Mouse (Mus musculus) lung, adult 2 months (tissue): ENCODE results near the gene Dnaic2. TPM values are rescaled to one million over a fixed set of nuclear protein-coding genes. Genes with fewer than 3 reads are reported as not detected.

Source experiments
- DNase-seq: peaks from one replicate; pipeline ENCODE4 v3.0.0; 2022
- H3K4me1 ChIP-seq: fragments of 200-500 bp; 2 replicates; pipeline ENCODE4 v1.6.1; 2011; ENCODE audit warnings: low read length; ENCODE audit not compliant: control insufficient read depth, insufficient read depth
- H3K4me3 ChIP-seq: fragments of 200-500 bp; replicated peaks from 2 replicates; pipeline ENCODE3; 2011; ENCODE audit warnings: low read depth, mild to moderate bottlenecking, control low read depth, low read length; ENCODE audit errors: extremely low read depth
- CTCF ChIP-seq: fragments of 200-500 bp; IDR thresholded peaks from 2 replicates; pipeline ENCODE4 v1.5.1; 2011; ENCODE audit warnings: mild to moderate bottlenecking, low read length, control low read depth; ENCODE audit not compliant: insufficient read depth
- POLR2A ChIP-seq: fragments of 200-500 bp; IDR thresholded peaks from 2 replicates; pipeline ENCODE4 v1.6.1; 2011; ENCODE audit warnings: low read depth, mild to moderate bottlenecking, control low read depth, low read length, borderline replicate concordance; ENCODE audit errors: extremely low read depth
- WGBS: fragments of 180-500 bp; shearing (Covaris S2); methylation state at CpG from one replicate; pipeline ENCODE4 v1.1.7; 2018; 5-methylcytosine and 5-hydroxymethylcytosine counted together
- polyA plus RNA-seq: library from polyadenylated mRNA; depleted of rRNA; stranded (reverse); fragments of >200 nt; gene quantifications from 2 replicates; pipeline ENCODE4 v1.2.3, GENCODE M21; 2012

Dnaic2 gene
- polyA plus RNA-seq, 1 experiment, result 13.3 TPM

DNA sequence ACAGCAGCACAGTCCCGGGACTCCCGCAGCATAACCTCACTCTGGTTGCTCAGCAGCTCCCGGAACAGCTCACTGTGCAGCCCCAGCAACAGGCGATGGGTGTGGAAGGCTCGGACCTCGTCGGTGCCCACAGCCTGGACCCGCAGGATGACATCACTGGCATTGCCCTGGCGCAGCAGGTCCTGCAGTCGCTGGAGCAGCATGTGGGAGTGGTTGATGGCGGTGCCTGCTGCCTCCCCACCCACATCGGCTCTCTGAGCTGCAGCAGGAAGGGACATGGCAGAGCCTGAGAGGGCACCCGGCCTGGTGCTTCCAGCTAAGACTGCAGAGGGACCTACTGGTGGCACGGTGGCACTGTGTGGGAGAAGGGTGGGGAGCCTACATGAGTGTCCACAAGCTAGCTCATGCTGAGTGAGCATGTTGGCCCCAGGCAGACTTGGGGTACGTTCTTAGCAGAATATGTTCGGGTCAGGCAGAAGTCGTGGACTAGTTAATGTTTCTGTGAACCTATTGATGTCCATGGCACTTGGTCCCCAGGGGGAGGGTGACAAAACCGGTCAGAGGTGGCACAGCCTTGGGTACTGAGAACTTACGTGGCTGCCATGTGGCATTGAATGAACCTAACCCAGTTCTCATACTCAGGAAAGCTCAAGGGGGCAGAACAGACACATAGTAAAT is 66.8 kb downstream of the Dnaic2 start:
- DNase-seq, result no peak
- WGBS, result 56% methylated on average over 19 of the region's 19 CpGs
- 0 out of 2 replicates have a peak, but pooled peaks cover 3% of the 10 kb centered on the region for H3K4me1 ChIP-seq
- TF ChIP-seq POLR2A, result no peak
- TF ChIP-seq CTCF, result no peak
- H3K4me3 ChIP-seq, result no peak overlapping the region

DNA sequence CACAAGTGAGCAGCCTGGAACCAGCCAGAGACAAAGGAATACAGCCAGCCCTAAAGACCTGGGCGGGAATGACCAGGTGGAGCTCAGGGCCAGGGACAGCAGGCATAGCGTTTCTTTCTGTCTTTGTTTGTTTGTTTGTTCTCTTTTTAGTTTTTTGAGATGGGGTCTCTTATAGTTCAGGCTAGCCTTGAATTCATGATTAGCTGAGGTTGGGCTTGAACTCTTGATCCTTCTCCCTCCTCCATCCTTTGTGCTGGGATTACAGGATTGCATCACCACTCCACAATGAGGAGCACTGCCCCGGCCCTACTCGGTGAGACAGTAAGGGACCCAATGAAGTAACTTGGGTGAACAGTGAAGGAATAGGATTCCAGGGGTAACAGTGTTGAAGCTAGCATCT is 67.5 kb downstream of the Dnaic2 start:
- no peaks in the 10 kb centered on the region for H3K4me1 ChIP-seq
- TF ChIP-seq CTCF, result no peak
- DNase-seq, result no peak
- 58% methylated on average over 4 of the region's 4 CpGs for WGBS
- no peak overlapping the region for H3K4me3 ChIP-seq

DNA sequence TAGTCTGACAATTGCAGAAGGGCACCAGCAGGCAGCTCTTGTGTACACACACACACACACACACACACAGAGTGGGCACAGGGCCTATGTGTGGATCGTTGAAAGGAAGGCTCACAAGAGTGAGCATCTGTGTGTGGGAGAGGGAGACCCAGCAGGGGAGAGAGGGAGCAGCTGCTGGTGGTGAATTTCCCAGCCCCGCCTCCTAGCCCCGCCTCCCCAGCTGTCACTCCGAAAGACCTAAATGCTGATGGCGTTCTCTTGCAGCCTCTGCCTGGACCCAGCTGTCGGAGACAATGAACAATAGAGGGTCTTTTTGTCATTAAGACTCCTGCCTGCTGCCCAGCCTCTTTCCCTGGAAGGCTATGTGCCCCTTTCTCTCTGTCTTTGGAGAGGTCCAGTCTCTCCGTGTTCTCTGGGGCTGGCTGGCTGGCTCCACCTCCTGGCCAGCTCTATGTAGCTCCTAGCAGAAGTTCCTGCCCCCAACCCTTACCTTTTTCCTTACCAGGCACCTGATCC is 68.1 kb downstream of the Dnaic2 start:
- Histone ChIP-seq H3K4me3 (no peak overlapping the region), H3K4me1 (no peaks in the 10 kb centered on the region)
- TF ChIP-seq CTCF (no peak), POLR2A (no peak)
- peak; percentile 26 for DNase-seq
- 5% methylated on average over 7 of the region's 7 CpGs for WGBS

DNA sequence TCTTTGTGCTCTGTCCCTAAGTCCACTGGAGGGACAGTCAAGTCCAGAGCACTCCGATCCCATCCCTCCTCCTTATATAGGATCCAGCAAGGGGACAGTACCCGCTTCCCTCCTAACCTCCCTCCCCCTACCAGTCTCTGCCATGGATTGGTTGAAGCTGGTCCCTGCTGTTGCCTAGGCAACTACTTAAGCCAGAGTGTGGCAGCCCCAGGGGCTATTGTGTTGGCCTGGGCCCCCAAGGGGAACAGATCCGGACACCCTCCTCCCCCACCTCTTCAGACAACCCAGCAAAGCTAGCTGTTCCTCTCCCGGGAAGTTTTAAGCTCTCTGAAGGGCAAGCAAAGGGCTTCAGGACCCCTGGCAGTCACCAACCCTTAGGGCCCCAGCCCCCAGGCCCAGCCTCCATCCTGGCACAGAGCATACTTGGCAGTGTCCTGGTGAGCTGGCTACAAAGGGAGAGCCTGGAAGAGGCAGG is 68.7 kb downstream of the Dnaic2 start, which contains the start of gene Btbd17:
Btbd17 (minus strand) TSS at position 98 of the 475 bp plus-strand sequence.
- WGBS, result 15% methylated on average over 4 of the region's 4 CpGs
- DNase-seq, result no peak
- TF ChIP-seq CTCF (no peak), POLR2A (no peak)
- Histone ChIP-seq H3K4me3 (no peak within 1 kb of the TSS), H3K4me1 (no peaks in the 10 kb centered on the region)

DNA sequence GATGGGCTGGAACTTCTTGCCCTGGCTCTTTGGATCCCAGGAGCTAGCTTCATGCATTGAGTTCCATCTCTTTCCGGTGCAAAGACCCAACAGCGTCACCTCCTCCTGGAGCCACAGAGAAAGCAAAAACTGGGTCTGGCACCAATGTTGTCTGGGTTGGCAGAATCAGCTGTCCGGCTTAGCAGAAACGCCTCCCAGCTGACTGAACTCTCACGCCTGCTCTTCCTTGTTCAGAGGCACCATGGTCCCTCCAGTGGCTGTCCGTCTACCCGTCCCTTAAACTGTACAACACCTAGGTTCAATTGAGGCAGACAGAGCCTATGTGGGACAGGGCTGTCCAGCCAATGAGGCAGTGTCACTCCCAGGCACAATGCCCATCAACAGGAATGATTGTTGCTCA is 70.0 kb downstream of the Dnaic2 start:
- 83% methylated on average over 7 of the region's 7 CpGs for WGBS
- no peak for DNase-seq
- H3K4me1 ChIP-seq, result no peaks in the 10 kb centered on the region
- H3K4me3 ChIP-seq, result no peak overlapping the region
- TF ChIP-seq POLR2A, result no peak
- no peak for TF ChIP-seq CTCF

DNA sequence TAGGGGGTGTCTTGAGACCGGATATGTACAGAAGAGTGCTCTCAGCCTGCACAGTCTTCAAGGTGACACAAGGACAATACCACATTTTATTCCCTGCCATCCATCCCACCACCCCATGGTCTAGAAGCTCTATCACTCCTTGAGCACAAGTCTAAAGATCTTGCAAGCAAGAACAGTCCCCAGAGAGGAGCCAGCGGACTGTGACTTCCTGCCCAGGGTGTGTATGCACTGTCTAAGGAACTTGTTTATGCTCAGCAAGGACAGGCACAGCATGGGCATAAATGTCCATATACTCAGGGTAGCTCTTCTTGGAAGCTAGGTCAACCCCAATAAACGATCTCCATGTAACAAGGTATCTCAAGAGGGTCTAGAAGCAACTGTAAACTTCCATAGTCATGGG is 70.8 kb downstream of the Dnaic2 start:
- Histone ChIP-seq H3K4me3 (no peak overlapping the region), H3K4me1 (no peaks in the 10 kb centered on the region)
- TF ChIP-seq CTCF, result no peak
- 76% methylated on average over 3 of the region's 3 CpGs for WGBS
- DNase-seq, result no peak

DNA sequence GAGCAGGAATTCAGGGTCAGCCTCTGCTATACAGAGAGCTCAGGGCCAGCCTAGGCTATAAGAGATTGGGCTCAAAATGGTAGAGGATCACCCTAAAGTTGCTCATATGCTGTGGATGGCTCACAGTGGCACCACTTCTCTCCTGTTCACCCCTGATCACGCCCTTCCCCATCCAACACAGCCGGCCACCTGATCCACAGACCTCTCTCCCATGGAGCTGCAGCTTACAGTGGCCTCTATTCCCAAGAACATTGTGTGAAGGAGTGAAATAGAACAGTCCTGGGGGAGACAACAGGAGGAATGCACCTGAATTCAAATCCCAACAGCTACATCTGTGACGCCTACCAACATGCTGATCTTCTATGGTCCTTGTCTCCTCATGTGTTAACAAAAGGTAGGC is 71.4 kb downstream of the Dnaic2 start, which contains the start of gene Gpr142:
Gpr142 (plus strand) TSS at position 301 of the 400 bp plus-strand sequence.
- no peak for DNase-seq
- Histone ChIP-seq H3K4me1 (no peaks in the 10 kb centered on the region), H3K4me3 (no peak within 1 kb of the TSS)
- TF ChIP-seq POLR2A (no peak), CTCF (no peak)
- 94% methylated on average over 3 of the region's 3 CpGs for WGBS

DNA sequence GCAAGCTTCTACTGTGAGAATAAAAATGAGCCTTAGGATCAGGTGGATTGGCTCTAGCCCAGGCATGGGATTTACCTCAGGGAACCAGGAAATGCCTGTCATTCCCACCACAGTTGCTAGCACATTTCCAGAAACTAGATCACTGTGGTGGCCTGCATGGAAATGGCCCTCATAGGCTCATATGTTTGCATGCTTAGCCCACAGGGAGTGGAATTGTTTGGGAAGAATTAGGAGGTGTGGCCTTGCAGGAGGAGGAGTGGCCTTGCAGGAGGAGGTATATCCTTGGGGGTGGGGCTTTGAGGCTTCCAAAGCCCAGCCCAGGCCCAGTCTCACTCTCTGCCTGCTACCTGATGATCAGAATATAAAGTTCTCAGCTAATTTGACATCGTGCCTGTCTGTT is 74.7 kb downstream of the Dnaic2 start:
- WGBS, result 91% methylated on average over 1 of the region's 1 CpGs
- no peaks in the 10 kb centered on the region for H3K4me1 ChIP-seq
- DNase-seq, result no peak
- H3K4me3 ChIP-seq, result no peak overlapping the region
- TF ChIP-seq CTCF (no peak), POLR2A (no peak)

DNA sequence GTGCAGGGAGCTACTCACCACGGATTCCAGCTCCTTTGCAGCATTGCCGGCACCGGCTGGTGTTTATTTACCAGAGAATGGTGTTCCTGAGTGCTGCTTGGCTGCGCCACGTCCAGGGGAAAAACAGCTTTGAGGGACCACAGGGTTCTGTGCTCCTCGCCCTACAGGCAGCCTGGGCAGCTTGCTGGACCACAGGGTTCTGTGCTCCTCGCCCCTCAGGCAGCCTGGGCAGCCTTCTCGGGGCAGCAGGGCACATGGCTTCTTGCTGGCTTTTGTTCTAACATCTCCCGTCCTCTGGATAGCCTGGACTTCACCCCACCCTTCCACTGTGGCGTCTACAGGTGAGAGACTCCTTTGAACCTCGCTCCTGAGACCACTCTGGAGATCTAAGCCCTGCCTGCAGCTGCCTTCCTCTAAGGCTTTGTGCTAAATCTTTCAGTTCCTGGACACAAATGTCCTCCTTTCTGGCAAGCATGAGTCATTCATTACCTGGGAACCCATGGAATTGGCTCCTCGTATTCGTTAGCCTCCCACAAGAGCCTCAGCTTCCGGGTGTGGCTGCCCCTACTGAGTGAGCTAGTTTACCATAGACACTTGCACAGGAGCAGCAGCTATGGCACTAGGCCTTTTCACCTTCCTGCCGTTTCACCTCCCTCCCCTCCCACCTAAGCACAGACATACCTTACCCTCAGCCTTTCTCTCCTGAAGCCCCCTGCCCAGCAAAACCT is 75.5 kb downstream of the Dnaic2 start:
- TF ChIP-seq POLR2A (no peak), CTCF (no peak)
- Histone ChIP-seq H3K4me1 (no peaks in the 10 kb centered on the region), H3K4me3 (no peak overlapping the region)
- no peak for DNase-seq
- WGBS, result 42% methylated on average over 15 of the region's 15 CpGs

DNA sequence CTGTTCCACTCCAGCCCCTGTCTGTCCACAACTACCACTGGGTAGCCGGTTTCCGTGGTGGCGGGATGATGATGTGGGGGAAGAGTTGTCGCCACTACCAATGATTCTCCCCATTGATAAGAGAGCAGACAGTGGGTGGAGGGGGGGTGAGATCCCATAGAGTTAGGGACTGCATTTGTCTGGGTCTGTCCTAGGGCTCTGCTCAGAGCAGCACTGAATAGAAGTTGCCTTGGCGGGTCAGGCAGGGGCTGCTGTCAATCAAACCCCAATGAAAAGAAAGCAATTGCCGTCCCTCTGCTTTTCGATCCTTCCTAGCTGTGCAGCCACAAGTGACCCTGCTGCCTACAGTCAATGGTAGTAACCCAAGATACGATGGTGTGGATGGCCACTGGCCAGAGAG is 76.8 kb downstream of the Dnaic2 start:
- no peak overlapping the region for H3K4me3 ChIP-seq
- no peaks in the 10 kb centered on the region for H3K4me1 ChIP-seq
- WGBS, result 59% methylated on average over 8 of the region's 8 CpGs
- DNase-seq, result no peak
- no peak for TF ChIP-seq POLR2A
- TF ChIP-seq CTCF, result no peak
